Mouse (Mus musculus) c-Kit-negative CD71-positive TER-119-positive erythroid progenitor cells, embryonic 14.5 days (primary cell): Measurements from ENCODE around the gene Atxn7l1.

Experiments used
- DNase-seq: peaks from one replicate; pipeline ENCODE4 v3.0.0-alpha.2; 2013; ENCODE audit warnings: low read depth, low spot score

Gene Atxn7l1

GRCm38 (mm10) chr12:33273147-33273546 is 125.7 kb downstream of the Atxn7l1 start:
- DNase-seq: no peak

GRCm38 (mm10) chr12:33273668-33274067 is 126.2 kb downstream of the Atxn7l1 start:
- no peak for DNase-seq

- DNase-seq: no peak
Observed at GRCm38 (mm10) chr12:33276028-33276427, 128.5 kb downstream of the Atxn7l1 start.

- DNase-seq: no peak
Observed at GRCm38 (mm10) chr12:33277427-33277826, 129.9 kb downstream of the Atxn7l1 start.

- DNase-seq: no peak
Observed at GRCm38 (mm10) chr12:33279159-33279558, 131.7 kb downstream of the Atxn7l1 start.

GRCm38 (mm10) chr12:33280805-33281204 is 133.3 kb downstream of the Atxn7l1 start:
- peak; percentile 61 for DNase-seq

- no peak for DNase-seq
Observed at GRCm38 (mm10) chr12:33284344-33284936, 136.9 kb downstream of the Atxn7l1 start.

GRCm38 (mm10) chr12:33285354-33285753 is 137.9 kb downstream of the Atxn7l1 start:
- no peak for DNase-seq

- no peak for DNase-seq
Observed at GRCm38 (mm10) chr12:33285933-33286649, 138.6 kb downstream of the Atxn7l1 start.

- DNase-seq: no peak
Observed at GRCm38 (mm10) chr12:33287686-33288085, 140.2 kb downstream of the Atxn7l1 start.

- DNase-seq: no peak
Observed at GRCm38 (mm10) chr12:33288746-33289145, 141.3 kb downstream of the Atxn7l1 start.

GRCm38 (mm10) chr12:33302070-33302469 is 154.6 kb downstream of the Atxn7l1 start:
- no peak for DNase-seq

GRCm38 (mm10) chr12:33302523-33303383 is 155.3 kb downstream of the Atxn7l1 start:
- no peak for DNase-seq

- no peak for DNase-seq
Observed at GRCm38 (mm10) chr12:33303384-33303770, 155.9 kb downstream of the Atxn7l1 start.

- DNase-seq: no peak
Observed at GRCm38 (mm10) chr12:33305106-33305505, 157.6 kb downstream of the Atxn7l1 start.

GRCm38 (mm10) chr12:33306476-33306875 is 159.0 kb downstream of the Atxn7l1 start:
- DNase-seq: no peak

GRCm38 (mm10) chr12:33308668-33309067 is 161.2 kb downstream of the Atxn7l1 start:
- DNase-seq: no peak

- DNase-seq: no peak
Observed at GRCm38 (mm10) chr12:33313828-33314671, 166.6 kb downstream of the Atxn7l1 start.

GRCm38 (mm10) chr12:33314924-33315643 is 167.6 kb downstream of the Atxn7l1 start:
- DNase-seq: peak; percentile 59

- no peak for DNase-seq
Observed at GRCm38 (mm10) chr12:33315804-33316203, 168.3 kb downstream of the Atxn7l1 start.
